In genomic region chr2:181601751-181602145, GRCm38 (mm10) we compare ENCODE assay signal across 8 mouse cellular contexts. TPM values are rescaled to one million over a fixed set of nuclear protein-coding genes. Genes with fewer than 3 reads are reported as not detected.
DNase-seq lines count a peak whose midpoint lies in the region; ATAC-seq and TF ChIP-seq lines count a peak whose summit lies in the region.

No protein-coding gene starts in this region.

- DNase-seq in kidney, postnatal 4 days = no peak
- DNase-seq in hindbrain, embryonic 11.5 days (ENCODE audit: low spot score) = no peak
- DNase-seq in right cerebral cortex, postnatal 4 days = no peak
- DNase-seq in cerebellum, postnatal 25 days = no peak

- H3K27ac ChIP-seq in kidney, embryonic 14.5 days (ENCODE audit: low read depth, low read length) = 0 out of 2 replicates have a peak overlapping the region, but pooled peaks have one; percentile 3
- H3K27ac ChIP-seq in bone marrow, adult 2 months (ENCODE audit: control insufficient read depth, insufficient read depth, low read depth, low read length, poor library complexity) = no peak overlapping the region
- no peak overlapping the region for H3K27ac ChIP-seq in hindbrain, embryonic 11.5 days (ENCODE audit: low read depth, low read length)
- H3K27ac ChIP-seq in midbrain, embryonic 12.5 days (replicated peaks) = peak overlapping the region; percentile 82

- no peak for TF ChIP-seq POLR2A in bone marrow, adult 2 months (IDR thresholded peaks at IDR 0.05; ENCODE audit: borderline replicate concordance, control insufficient read depth, low read depth, low read length)

- no peak for TF ChIP-seq CTCF in bone marrow, adult 2 months (IDR thresholded peaks at IDR 0.05; ENCODE audit: control insufficient read depth, insufficient read depth, low read length)

- 28% methylated on average over 10 of the region's 10 CpGs for WGBS in kidney, embryonic 14.5 days
- WGBS in bone marrow, adult 2 months = 29% methylated on average over 10 of the region's 10 CpGs
- 29% methylated on average over 10 of the region's 10 CpGs for WGBS in hindbrain, embryonic 11.5 days
- WGBS in midbrain, embryonic 12.5 days = 29% methylated on average over 10 of the region's 10 CpGs

- H3K4me1 ChIP-seq in kidney, embryonic 14.5 days (ENCODE audit: control insufficient read depth, insufficient read depth, low read length) = peaks cover 11% of the 10 kb centered on the region
- H3K4me1 ChIP-seq in bone marrow, adult 2 months (ENCODE audit: control insufficient read depth, insufficient read depth, low read length) = peaks cover 1% of the 10 kb centered on the region; the same call in 1 of the 2 replicates
- H3K4me1 ChIP-seq in hindbrain, embryonic 11.5 days (replicated peaks; ENCODE audit: control insufficient read depth, insufficient read depth, low read length) = peaks cover 10% of the 10 kb centered on the region; the same call in 1 of the 2 replicates
- H3K4me1 ChIP-seq in midbrain, embryonic 12.5 days = peaks cover 36% of the 10 kb centered on the region

- H3K9me3 ChIP-seq in kidney, embryonic 14.5 days (ENCODE audit: control insufficient read depth, low read length) = no peaks in the 10 kb centered on the region
- no peaks in the 10 kb centered on the region for H3K9me3 ChIP-seq in hindbrain, embryonic 11.5 days (ENCODE audit: control insufficient read depth, low read length)
- no peaks in the 10 kb centered on the region for H3K9me3 ChIP-seq in midbrain, embryonic 12.5 days

- H3K36me3 ChIP-seq in kidney, embryonic 14.5 days (ENCODE audit: control insufficient read depth, insufficient read depth, low read length) = no peaks in the 10 kb centered on the region
- no peaks in the 10 kb centered on the region for H3K36me3 ChIP-seq in hindbrain, embryonic 11.5 days (ENCODE audit: control insufficient read depth, insufficient read depth, low read length)
- H3K36me3 ChIP-seq in midbrain, embryonic 12.5 days = no peaks in the 10 kb centered on the region

- 0 out of 2 replicates have a peak, but pooled peaks cover 5% of the 10 kb centered on the region for H3K27me3 ChIP-seq in kidney, embryonic 14.5 days (ENCODE audit: control insufficient read depth, insufficient read depth, low read length)
- H3K27me3 ChIP-seq in hindbrain, embryonic 11.5 days (ENCODE audit: control insufficient read depth, insufficient read depth, low read length) = no peaks in the 10 kb centered on the region
- no peaks in the 10 kb centered on the region for H3K27me3 ChIP-seq in midbrain, embryonic 12.5 days

- H3K9ac ChIP-seq in kidney, embryonic 14.5 days (ENCODE audit: low read depth, low read length) = peak overlapping the region; percentile 71
- peak overlapping the region; percentile 67 for H3K9ac ChIP-seq in hindbrain, embryonic 11.5 days (ENCODE audit: low read depth, low read length)
- peak overlapping the region; percentile 93 for H3K9ac ChIP-seq in midbrain, embryonic 12.5 days (replicated peaks)

- peak overlapping the region; percentile 78 for H3K4me2 ChIP-seq in kidney, embryonic 14.5 days (replicated peaks; ENCODE audit: low read depth, low read length)
- peak overlapping the region; percentile 61 for H3K4me2 ChIP-seq in hindbrain, embryonic 11.5 days (replicated peaks; ENCODE audit: low read depth, low read length)
- H3K4me2 ChIP-seq in midbrain, embryonic 12.5 days (replicated peaks) = peak overlapping the region; percentile 85

- H3K4me3 ChIP-seq in kidney, embryonic 14.5 days (ENCODE audit: low read length) = peak overlapping the region; percentile 68
- peak overlapping the region; percentile 67 for H3K4me3 ChIP-seq in bone marrow, adult 2 months (replicated peaks; ENCODE audit: control insufficient read depth, low read depth, low read length)
- H3K4me3 ChIP-seq in hindbrain, embryonic 11.5 days (ENCODE audit: low read depth, low read length) = peak overlapping the region; percentile 58
- peak overlapping the region; percentile 92 for H3K4me3 ChIP-seq in midbrain, embryonic 12.5 days

- no peak for ATAC-seq in kidney, embryonic 14.5 days (ENCODE audit: low FRiP score, low TSS enrichment)
- no peak for ATAC-seq in hindbrain, embryonic 11.5 days (ENCODE audit: low FRiP score)
- no peak for ATAC-seq in midbrain, embryonic 12.5 days (ENCODE audit: low FRiP score, low read depth)
- no peak for ATAC-seq in granulocyte monocyte progenitor cell, adult 5-6 weeks (replicated peaks; ENCODE audit: poor library complexity, severe bottlenecking)

RNA-seq across cellular contexts. Expression of gene Samd10, which starts 2.7 kb away (rescaled TPM):
- 24.5 and 29.2 TPM in 2 replicates for polyA plus RNA-seq in kidney, embryonic 14.5 days (2014; fragmentation: Nextera tagmentation; extraction: Ambion mirVana)
- polyA plus RNA-seq in bone marrow, adult 2 months (2011; ENCODE audit: insufficient read depth, insufficient read length, low replicate concordance, missing spikeins) = 0.75 and 6.5 TPM in 2 replicates
- polyA plus RNA-seq in hindbrain, embryonic 11.5 days (2014; fragmentation: Nextera tagmentation; extraction: Ambion mirVana) = 75.9 and 77.7 TPM in 2 replicates
- polyA plus RNA-seq in midbrain, embryonic 12.5 days (2016; fragmentation: Nextera tagmentation; extraction: Ambion mirVana) = 88.8 and 92.4 TPM in 2 replicates
- total RNA-seq in granulocyte monocyte progenitor cell, adult 5-6 weeks (2014; fragmentation: Nextera tagmentation) = 6.2 and 13.1 TPM in 2 replicates
- total RNA-seq in granulocyte monocyte progenitor cell, adult 5-6 weeks (2017) = 3.2 and 4.5 TPM in 2 replicates

RNA-seq across cellular contexts. Expression of gene Zfp512b, which starts 9.1 kb away (rescaled TPM):
- 28.5 and 50.6 TPM in 2 replicates for polyA plus RNA-seq in kidney, embryonic 14.5 days (2014; fragmentation: Nextera tagmentation; extraction: Ambion mirVana)
- 12.6 and 31.9 TPM in 2 replicates for polyA plus RNA-seq in bone marrow, adult 2 months (2011; ENCODE audit: insufficient read depth, insufficient read length, low replicate concordance, missing spikeins)
- 25.4 and 30.8 TPM in 2 replicates for polyA plus RNA-seq in hindbrain, embryonic 11.5 days (2014; fragmentation: Nextera tagmentation; extraction: Ambion mirVana)
- 71.9 and 85.5 TPM in 2 replicates for polyA plus RNA-seq in midbrain, embryonic 12.5 days (2016; fragmentation: Nextera tagmentation; extraction: Ambion mirVana)
- 21.1 and 23.5 TPM in 2 replicates for total RNA-seq in granulocyte monocyte progenitor cell, adult 5-6 weeks (2014; fragmentation: Nextera tagmentation)
- 11.6 and 15.6 TPM in 2 replicates for total RNA-seq in granulocyte monocyte progenitor cell, adult 5-6 weeks (2017)

RNA-seq across cellular contexts. Expression of gene Prpf6, which starts 10.1 kb away (rescaled TPM):
- 64.5 and 64.8 TPM in 2 replicates for polyA plus RNA-seq in kidney, embryonic 14.5 days (2014; fragmentation: Nextera tagmentation; extraction: Ambion mirVana)
- polyA plus RNA-seq in bone marrow, adult 2 months (2011; ENCODE audit: insufficient read depth, insufficient read length, low replicate concordance, missing spikeins) = 15.7 and 27.7 TPM in 2 replicates
- polyA plus RNA-seq in hindbrain, embryonic 11.5 days (2014; fragmentation: Nextera tagmentation; extraction: Ambion mirVana) = 66.5 and 78.1 TPM in 2 replicates
- polyA plus RNA-seq in midbrain, embryonic 12.5 days (2016; fragmentation: Nextera tagmentation; extraction: Ambion mirVana) = 75.2 and 80.5 TPM in 2 replicates
- total RNA-seq in granulocyte monocyte progenitor cell, adult 5-6 weeks (2014; fragmentation: Nextera tagmentation) = 30.8 and 35.2 TPM in 2 replicates
- total RNA-seq in granulocyte monocyte progenitor cell, adult 5-6 weeks (2017) = 68.8 and 71.6 TPM in 2 replicates

RNA-seq across cellular contexts. Expression of gene Uckl1, which starts 17.1 kb away (rescaled TPM):
- polyA plus RNA-seq in kidney, embryonic 14.5 days (2014; fragmentation: Nextera tagmentation; extraction: Ambion mirVana) = 45.3 and 49.4 TPM in 2 replicates
- 36.5 and 129 TPM in 2 replicates for polyA plus RNA-seq in bone marrow, adult 2 months (2011; ENCODE audit: insufficient read depth, insufficient read length, low replicate concordance, missing spikeins)
- 54.1 and 57.7 TPM in 2 replicates for polyA plus RNA-seq in hindbrain, embryonic 11.5 days (2014; fragmentation: Nextera tagmentation; extraction: Ambion mirVana)
- 60.4 and 71.6 TPM in 2 replicates for polyA plus RNA-seq in midbrain, embryonic 12.5 days (2016; fragmentation: Nextera tagmentation; extraction: Ambion mirVana)
- 118 and 128 TPM in 2 replicates for total RNA-seq in granulocyte monocyte progenitor cell, adult 5-6 weeks (2014; fragmentation: Nextera tagmentation)
- 41.5 and 54.1 TPM in 2 replicates for total RNA-seq in granulocyte monocyte progenitor cell, adult 5-6 weeks (2017)

RNA-seq across cellular contexts. Expression of gene Gm29797, which starts 55.1 kb away (rescaled TPM):
- polyA plus RNA-seq in kidney, embryonic 14.5 days (2014; fragmentation: Nextera tagmentation; extraction: Ambion mirVana) = 0.63 TPM in 1 of 2 replicates, not detected in the other
- polyA plus RNA-seq in bone marrow, adult 2 months (2011; ENCODE audit: insufficient read depth, insufficient read length, low replicate concordance, missing spikeins) = not detected in 2 replicates
- polyA plus RNA-seq in hindbrain, embryonic 11.5 days (2014; fragmentation: Nextera tagmentation; extraction: Ambion mirVana) = 0.35 TPM in 1 of 2 replicates, not detected in the other
- polyA plus RNA-seq in midbrain, embryonic 12.5 days (2016; fragmentation: Nextera tagmentation; extraction: Ambion mirVana) = not detected in 2 replicates
- not detected in 2 replicates for total RNA-seq in granulocyte monocyte progenitor cell, adult 5-6 weeks (2014; fragmentation: Nextera tagmentation)
- total RNA-seq in granulocyte monocyte progenitor cell, adult 5-6 weeks (2017) = not detected in 2 replicates

Comparison
In these comparisons a context has a peak if more than half of its experiments do, and no peak if none do; other contexts are left out.
1. H3K27ac ChIP-seq: peak in kidney, embryonic 14.5 days (single experiment) and midbrain, embryonic 12.5 days (single experiment); none in bone marrow, adult 2 months (single experiment) and hindbrain, embryonic 11.5 days (single experiment).
2. Peak in every context shown above with its lines, with median percentiles within 50 percentile points of each other: H3K4me2 ChIP-seq, H3K4me3 ChIP-seq and H3K9ac ChIP-seq.